ENCODE assay signal across 9 mouse cellular contexts in genomic region chr1:154281438-154281837, GRCm38 (mm10).
A peak's percentile ranks its signal among the peaks of the same experiment; 100 is the strongest.
DNase-seq lines count a peak whose midpoint lies in the region; ATAC-seq and TF ChIP-seq lines count a peak whose summit lies in the region.
"Had no signal": no experiment of that assay in that cellular context is flagged by ENCODE, and none has a peak within 500 bp of the region (broad histone marks: within the 10 kb centered on the region; RNA-seq: fewer than 3 reads in every experiment).

No protein-coding gene starts in this region.

- peaks cover 2% of the 10 kb centered on the region; the same call in 1 of the 2 replicates for H3K4me1 ChIP-seq in cortical plate, adult 2 months (ENCODE audit: control insufficient read depth, insufficient read depth, low read length)
- no peaks in the 10 kb centered on the region for H3K4me1 ChIP-seq in midbrain, embryonic 11.5 days (ENCODE audit: control insufficient read depth, insufficient read depth, low read length)
- H3K4me1 ChIP-seq: limb, embryonic 12.5 days had no signal

- no peaks in the 10 kb centered on the region for H3K36me3 ChIP-seq in midbrain, embryonic 11.5 days (ENCODE audit: control insufficient read depth, insufficient read depth, low read length)
- H3K36me3 ChIP-seq in splenic B cell, adult 2 months (ENCODE audit: control insufficient read depth, insufficient read depth, low read length, poor library complexity, severe bottlenecking) = no peaks in the 10 kb centered on the region
- H3K36me3 ChIP-seq: limb, embryonic 12.5 days had no signal

- no peak overlapping the region for H3K27ac ChIP-seq in gastrocnemius, adult 2 months
- H3K27ac ChIP-seq in cortical plate, adult 2 months (ENCODE audit: insufficient read depth, low read length) = no peak overlapping the region
- no peak overlapping the region for H3K27ac ChIP-seq in midbrain, embryonic 11.5 days (ENCODE audit: low read depth, low read length)
- H3K27ac ChIP-seq: limb, embryonic 12.5 days had no signal

- H3K27me3 ChIP-seq in midbrain, embryonic 11.5 days (ENCODE audit: control insufficient read depth, insufficient read depth, low read length) = no peaks in the 10 kb centered on the region
- no peaks in the 10 kb centered on the region for H3K27me3 ChIP-seq in splenic B cell, adult 2 months (ENCODE audit: control insufficient read depth, insufficient read depth, low read length, poor library complexity, severe bottlenecking)
- H3K27me3 ChIP-seq: limb, embryonic 12.5 days had no signal

- no peaks in the 10 kb centered on the region for H3K9me3 ChIP-seq in midbrain, embryonic 11.5 days (ENCODE audit: control insufficient read depth, low read length)
- H3K9me3 ChIP-seq: limb, embryonic 12.5 days had no signal

- 20% methylated on average over 8 of the region's 8 CpGs for WGBS in midbrain, embryonic 11.5 days

- ATAC-seq in midbrain, embryonic 11.5 days (ENCODE audit: low FRiP score) = peak; percentile 73

- peak; percentile 37 for DNase-seq in gastrocnemius, adult 2 months
- no peak for DNase-seq in gastrocnemius, postnatal 4 days (ENCODE audit: low spot score in 2 of 2)
- peak; percentile 58 for DNase-seq in ZHBTc4 (ENCODE audit: low read depth, low spot score)
- DNase-seq in heart, postnatal 4 days = peak; percentile 63
- DNase-seq in layer of hippocampus, postnatal 10 days (ENCODE audit: low spot score in 2 of 2) = peak; percentile 70 to 79
- DNase-seq in midbrain, embryonic 11.5 days (ENCODE audit: low spot score, missing footprints) = peak; percentile 93
- peak; percentile 34 for DNase-seq in splenic B cell, adult 2 months (ENCODE audit: low read depth, low spot score)

- peak; percentile 94 for TF ChIP-seq CTCF in gastrocnemius, adult 2 months (IDR thresholded peaks at IDR 0.05)
- peak; percentile 99 for TF ChIP-seq CTCF in cortical plate, adult 2 months (IDR thresholded peaks at IDR 0.05; ENCODE audit: extremely low read depth, insufficient read depth, low read length)

- H3K4me3 ChIP-seq in gastrocnemius, adult 2 months = no peak overlapping the region
- H3K4me3 ChIP-seq in cortical plate, adult 2 months (ENCODE audit: insufficient read depth, low read length) = no peak overlapping the region
- no peak overlapping the region for H3K4me3 ChIP-seq in midbrain, embryonic 11.5 days (ENCODE audit: low read depth, low read length)
- H3K4me3 ChIP-seq: limb, embryonic 12.5 days had no signal

- no peak overlapping the region for H3K9ac ChIP-seq in midbrain, embryonic 11.5 days (ENCODE audit: low read length)
- H3K9ac ChIP-seq: limb, embryonic 12.5 days had no signal

- intact Hi-C loops in gastrocnemius, adult 2 months (cut with DNase I) = loop anchor here (1.0 kb wide), 1 partner anchor 448 kb away; no protein-coding TSS in a partner anchor

- H3K4me2 ChIP-seq in midbrain, embryonic 11.5 days = no peak overlapping the region
- H3K4me2 ChIP-seq: limb, embryonic 12.5 days had no signal

- no peak for TF ChIP-seq POLR2A in cortical plate, adult 2 months (IDR thresholded peaks at IDR 0.05; ENCODE audit: extremely low read depth, insufficient read depth, low read length)

Comparison
In these comparisons a context has a peak if more than half of its experiments do, and no peak if none do; other contexts are left out.
1. DNase-seq: peak in gastrocnemius, adult 2 months (single experiment), ZHBTc4 (single experiment), heart, postnatal 4 days (single experiment), layer of hippocampus, postnatal 10 days (2 of 2), midbrain, embryonic 11.5 days (single experiment) and splenic B cell, adult 2 months (single experiment); none in gastrocnemius, postnatal 4 days (0 of 2).